34 mouse cellular contexts compared by ENCODE assay signal in the genomic region with DNA sequence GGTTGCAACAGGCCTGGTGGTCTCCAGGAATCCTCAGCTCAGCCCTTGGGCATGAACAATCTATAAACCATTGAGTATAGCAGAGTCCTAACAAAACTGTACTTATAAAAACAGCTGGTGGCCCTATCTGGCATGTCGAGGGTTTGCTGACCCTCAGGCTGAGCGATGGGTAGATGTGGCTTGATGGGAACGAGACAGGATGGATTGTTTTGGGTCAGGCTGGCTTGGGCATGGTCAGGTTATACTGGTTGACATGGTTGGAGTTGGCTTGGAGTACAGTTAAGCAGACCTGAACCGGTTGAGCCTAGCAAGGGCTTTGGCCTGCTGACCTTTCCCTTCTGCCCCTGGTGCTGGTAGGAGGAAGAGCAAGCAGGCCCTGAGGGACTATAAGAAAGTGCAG. TPM values are rescaled to one million over a fixed set of nuclear protein-coding genes. Genes with fewer than 3 reads are reported as not detected.
DNase-seq lines count a peak whose midpoint lies in the region; ATAC-seq lines count a peak whose summit lies in the region.
"Had no signal": no experiment of that assay in that cellular context is flagged by ENCODE, and none has a peak within 500 bp of the region (broad histone marks: within the 10 kb centered on the region; RNA-seq: fewer than 3 reads in every experiment).

No protein-coding gene starts in this region.

- H3K36me3 ChIP-seq in neural tube, embryonic 11.5 days (ENCODE audit: control insufficient read depth, insufficient read depth, low read length) = peaks cover 46% of the 10 kb centered on the region
- H3K36me3 ChIP-seq in neural tube, embryonic 15.5 days = peaks cover 88% of the 10 kb centered on the region
- H3K36me3 ChIP-seq: G1E had no signal

- H3K9me3 ChIP-seq in neural tube, embryonic 11.5 days (ENCODE audit: control insufficient read depth, low read length) = no peaks in the 10 kb centered on the region
- H3K9me3 ChIP-seq in neural tube, embryonic 15.5 days (replicated peaks) = no peaks in the 10 kb centered on the region
- H3K9me3 ChIP-seq: embryonic facial prominence, embryonic 12.5 days; embryonic facial prominence, embryonic 15.5 days; G1E; heart, embryonic 13.5 days; hindbrain, embryonic 10.5 days; hindbrain, embryonic 13.5 days; intestine, embryonic 15.5 days had no signal

- H3K27ac ChIP-seq in neural tube, embryonic 11.5 days (ENCODE audit: low read depth, low read length) = no peak overlapping the region
- no peak overlapping the region for H3K27ac ChIP-seq in neural tube, embryonic 15.5 days (replicated peaks)
- H3K27ac ChIP-seq: embryonic facial prominence, embryonic 12.5 days; embryonic facial prominence, embryonic 15.5 days; gastrocnemius, adult 2 months; heart, embryonic 13.5 days; hindbrain, embryonic 10.5 days; hindbrain, embryonic 13.5 days; intestine, embryonic 15.5 days had no signal

- H3K27me3 ChIP-seq in neural tube, embryonic 11.5 days (ENCODE audit: control insufficient read depth, insufficient read depth, low read length) = no peaks in the 10 kb centered on the region
- no peaks in the 10 kb centered on the region for H3K27me3 ChIP-seq in neural tube, embryonic 15.5 days (replicated peaks)
- H3K27me3 ChIP-seq: embryonic facial prominence, embryonic 12.5 days; embryonic facial prominence, embryonic 15.5 days; heart, embryonic 13.5 days; hindbrain, embryonic 13.5 days; intestine, embryonic 15.5 days had no signal

- DNase-seq in adrenal gland, adult 8-10 months = peak; percentile 1
- no peak for DNase-seq in adrenal gland, postnatal 14 days
- peak; percentile 6 for DNase-seq in neural tube, embryonic 11.5 days (ENCODE audit: low spot score)
- DNase-seq in thymus, postnatal 4 days = peak; percentile 1
- DNase-seq in thymus, postnatal 14 days = no peak
- DNase-seq: B cell, adult 2 months; cerebellum, adult 11 months; cerebellum, adult 9-11 months; cerebellum, postnatal 25 days; forebrain, postnatal 0 days; gastrocnemius, adult 2 months; gastrocnemius, postnatal 14 days; heart, adult 18-20 months had no signal

- H3K4me1 ChIP-seq in neural tube, embryonic 11.5 days (ENCODE audit: control insufficient read depth, insufficient read depth, low read length) = no peaks in the 10 kb centered on the region
- H3K4me1 ChIP-seq in neural tube, embryonic 15.5 days = 0 out of 2 replicates have a peak, but pooled peaks cover 5% of the 10 kb centered on the region
- H3K4me1 ChIP-seq: embryonic facial prominence, embryonic 12.5 days; embryonic facial prominence, embryonic 15.5 days; heart, embryonic 13.5 days; hindbrain, embryonic 10.5 days; hindbrain, embryonic 13.5 days; intestine, embryonic 15.5 days had no signal

- no peak overlapping the region for H3K4me3 ChIP-seq in neural tube, embryonic 11.5 days (ENCODE audit: low read depth, low read length)
- H3K4me3 ChIP-seq in neural tube, embryonic 15.5 days (replicated peaks) = no peak overlapping the region
- H3K4me3 ChIP-seq: embryonic facial prominence, embryonic 12.5 days; embryonic facial prominence, embryonic 15.5 days; gastrocnemius, adult 2 months; heart, embryonic 13.5 days; hindbrain, embryonic 10.5 days; hindbrain, embryonic 13.5 days; intestine, embryonic 15.5 days had no signal

- no peak overlapping the region for H3K4me2 ChIP-seq in neural tube, embryonic 11.5 days (ENCODE audit: low read depth)
- no peak overlapping the region for H3K4me2 ChIP-seq in neural tube, embryonic 15.5 days
- H3K4me2 ChIP-seq: embryonic facial prominence, embryonic 12.5 days; embryonic facial prominence, embryonic 15.5 days; heart, embryonic 13.5 days; hindbrain, embryonic 13.5 days; intestine, embryonic 15.5 days had no signal

- ATAC-seq in neural tube, embryonic 11.5 days (ENCODE audit: insufficient read depth, low FRiP score, low TSS enrichment) = no peak
- no peak for ATAC-seq in neural tube, embryonic 15.5 days (ENCODE audit: low FRiP score)
- ATAC-seq: forebrain, embryonic 14.5 days; forebrain, postnatal 0 days; hindbrain, embryonic 16.5 days; intestine, embryonic 15.5 days; Patski had no signal

- 88% methylated on average over 4 of the region's 4 CpGs for WGBS in neural tube, embryonic 11.5 days
- WGBS in neural tube, embryonic 15.5 days = 85% methylated on average over 4 of the region's 4 CpGs

- no peak overlapping the region for H3K9ac ChIP-seq in neural tube, embryonic 11.5 days (ENCODE audit: low read length)
- H3K9ac ChIP-seq in neural tube, embryonic 15.5 days (replicated peaks) = no peak overlapping the region
- H3K9ac ChIP-seq: embryonic facial prominence, embryonic 12.5 days; embryonic facial prominence, embryonic 15.5 days; forebrain, postnatal 0 days; heart, embryonic 13.5 days; hindbrain, embryonic 13.5 days; intestine, embryonic 15.5 days had no signal

RNA-seq across cellular contexts. Expression of gene Plxnb1, which starts 15.9 kb away (rescaled TPM):
- 100 to 1,000 TPM; 128 to 173 (median 140) TPM for total RNA-seq in adrenal gland, adult 8-10 months (2022)
- 63.8 and 67.0 TPM in 2 replicates for total RNA-seq in adrenal gland, postnatal 14 days (2021)
- polyA plus RNA-seq in neural tube, embryonic 11.5 days (2014; fragmentation: Nextera tagmentation; extraction: Ambion mirVana) = 18.3 and 19.1 TPM in 2 replicates
- 11.6 and 13.7 TPM in 2 replicates for polyA plus RNA-seq in neural tube, embryonic 15.5 days (2015; fragmentation: Nextera tagmentation; extraction: Ambion mirVana)
- polyA plus RNA-seq: G1E had no signal

RNA-seq across cellular contexts. Expression of gene Tma7, which starts 28.7 kb away (rescaled TPM):
- 100 to 1,000 TPM; 342 to 453 (median 370) TPM for total RNA-seq in adrenal gland, adult 8-10 months (2022)
- total RNA-seq in adrenal gland, postnatal 14 days (2021) = 326 and 340 TPM in 2 replicates
- polyA plus RNA-seq in neural tube, embryonic 11.5 days (2014; fragmentation: Nextera tagmentation; extraction: Ambion mirVana) = 719 and 756 TPM in 2 replicates
- 678 and 752 TPM in 2 replicates for polyA plus RNA-seq in neural tube, embryonic 15.5 days (2015; fragmentation: Nextera tagmentation; extraction: Ambion mirVana)

RNA-seq across cellular contexts. Expression of gene Ccdc51, which starts 28.8 kb away (rescaled TPM):
- total RNA-seq in adrenal gland, adult 8-10 months (2022) = 10 to 100 TPM; 17.3 to 20.0 (median 18.7) TPM
- 15.7 and 17.2 TPM in 2 replicates for total RNA-seq in adrenal gland, postnatal 14 days (2021)
- 13.4 and 15.1 TPM in 2 replicates for polyA plus RNA-seq in neural tube, embryonic 11.5 days (2014; fragmentation: Nextera tagmentation; extraction: Ambion mirVana)
- polyA plus RNA-seq in neural tube, embryonic 15.5 days (2015; fragmentation: Nextera tagmentation; extraction: Ambion mirVana) = 12.2 and 13.7 TPM in 2 replicates

RNA-seq across cellular contexts. Expression of gene Atrip, which starts 37.2 kb away (rescaled TPM):
- total RNA-seq in adrenal gland, adult 8-10 months (2022) = 10 to 100 TPM; 16.3 to 27.7 (median 22.2) TPM
- total RNA-seq in adrenal gland, postnatal 14 days (2021) = 14.6 and 16.0 TPM in 2 replicates
- polyA plus RNA-seq in neural tube, embryonic 11.5 days (2014; fragmentation: Nextera tagmentation; extraction: Ambion mirVana) = 25.3 and 26.4 TPM in 2 replicates
- 32.8 TPM in 2 replicates for polyA plus RNA-seq in neural tube, embryonic 15.5 days (2015; fragmentation: Nextera tagmentation; extraction: Ambion mirVana)

RNA-seq across cellular contexts. Expression of gene Fbxw21, which starts 50.7 kb away (rescaled TPM):
- not detected for total RNA-seq in adrenal gland, adult 8-10 months (2022)
- not detected in 2 replicates for total RNA-seq in adrenal gland, postnatal 14 days (2021)
- polyA plus RNA-seq in neural tube, embryonic 11.5 days (2014; fragmentation: Nextera tagmentation; extraction: Ambion mirVana) = not detected in 2 replicates
- not detected in 2 replicates for polyA plus RNA-seq in neural tube, embryonic 15.5 days (2015; fragmentation: Nextera tagmentation; extraction: Ambion mirVana)
- total RNA-seq: adrenal gland, adult 18-20 months; adrenal gland, postnatal 36 days; CH12.LX; common myeloid progenitor, adult 5-6 weeks; forebrain, postnatal 0 days; gastrocnemius, adult 2 months; gastrocnemius, postnatal 14 days; gastrocnemius, postnatal 4 days; heart, adult 18-20 months; heart, postnatal 25 days had no signal
- polyA plus RNA-seq: cerebellum, adult 2 months; embryonic facial prominence, embryonic 12.5 days; embryonic facial prominence, embryonic 15.5 days; forebrain, embryonic 11.5 days; forebrain, embryonic 14.5 days; forebrain, postnatal 0 days; frontal cortex, adult 2 months; G1E; heart, embryonic 13.5 days; heart, embryonic 16.5 days; hindbrain, embryonic 10.5 days; hindbrain, embryonic 13.5 days; hindbrain, embryonic 16.5 days; intestine, embryonic 15.5 days; Patski had no signal

Comparison
In these comparisons a context has a peak if more than half of its experiments do, and no peak if none do; other contexts are left out.
1. DNase-seq: peak in adrenal gland, adult 8-10 months (single experiment), neural tube, embryonic 11.5 days (single experiment) and thymus, postnatal 4 days (single experiment); none in adrenal gland, postnatal 14 days (single experiment) and thymus, postnatal 14 days (single experiment).